Mouse (Mus musculus): ENCODE results near the gene Tacc2.

GRCm38 (mm10) chr7:130645332-130645993 is 68.2 kb downstream of the Tacc2 start:
- TF ChIP-seq CTCF (IDR thresholded peaks at IDR 0.05; ENCODE audit: insufficient read depth, low read depth, low read length) (no peak), POLR2A (IDR thresholded peaks at IDR 0.05; ENCODE audit: insufficient read depth, low read depth, low read length) (no peak)
